Mouse (Mus musculus): ENCODE data around the gene Arl6ip4.

The Arl6ip4 gene

DNA sequence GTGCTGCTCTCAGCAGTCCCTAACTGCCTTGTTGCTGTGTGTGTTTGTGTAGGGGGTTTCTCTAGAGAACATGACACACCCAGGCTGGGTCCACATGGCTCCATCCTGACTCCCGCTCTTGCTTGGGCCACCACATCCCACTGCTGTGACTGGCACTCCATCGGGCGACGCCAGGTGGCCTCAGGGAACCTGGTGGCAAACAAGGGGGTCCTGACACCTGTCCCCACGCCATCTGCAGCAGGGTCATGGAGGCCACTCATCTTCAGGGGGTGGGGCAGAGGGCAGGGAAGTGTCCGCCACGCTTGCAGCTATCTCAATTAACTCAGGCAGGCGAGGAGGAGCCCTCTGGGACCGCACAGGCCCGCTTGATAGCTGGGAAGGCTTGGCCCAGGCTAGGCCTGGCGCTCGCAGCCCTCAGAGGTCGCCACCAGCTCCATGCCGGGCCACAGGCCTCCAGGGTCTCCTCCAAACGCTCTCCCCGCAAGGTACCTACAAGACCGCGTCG lies 20.8 kb upstream of the Arl6ip4 start:
- DNase-seq, result peak in 1 of 2 experiments; percentile 43

DNA sequence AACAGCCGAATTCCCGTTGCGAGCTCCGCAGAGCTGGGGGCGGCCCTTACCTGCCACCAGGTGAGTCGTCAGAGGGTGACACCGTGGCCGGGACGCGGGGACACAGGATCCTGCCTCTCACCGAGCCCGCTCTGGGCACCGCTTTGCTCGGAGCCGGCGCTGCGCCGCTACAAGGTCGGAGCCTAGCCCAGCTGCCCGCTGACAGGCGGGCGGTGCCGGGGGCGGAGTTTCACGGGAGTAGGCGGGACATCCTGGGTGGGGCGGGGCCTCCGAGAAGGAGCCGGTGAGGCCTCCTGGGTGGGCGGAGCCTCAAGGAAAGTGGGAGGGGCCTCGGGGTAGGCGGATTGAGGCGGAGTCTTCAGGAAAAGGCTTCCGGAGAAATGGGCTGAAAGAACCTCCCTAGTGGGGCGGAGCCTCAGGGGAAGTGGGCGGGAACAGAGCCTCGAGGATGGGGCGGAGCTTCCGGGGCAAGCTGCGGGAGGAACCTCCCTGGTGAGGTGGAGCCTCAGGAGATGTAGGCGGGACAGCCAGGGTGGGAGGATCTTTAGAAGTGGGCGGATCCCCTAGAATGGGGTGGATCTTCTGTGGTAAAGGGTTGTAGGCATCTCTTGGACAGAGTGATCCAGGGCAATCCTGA lies 20.2 kb upstream of the Arl6ip4 start, which contains the start of gene Abcb9:
TSS of gene Abcb9 (minus strand) at position 203 of the 637 bp plus-strand sequence.
- DNase-seq, result peak; percentile 98 to 100

DNA sequence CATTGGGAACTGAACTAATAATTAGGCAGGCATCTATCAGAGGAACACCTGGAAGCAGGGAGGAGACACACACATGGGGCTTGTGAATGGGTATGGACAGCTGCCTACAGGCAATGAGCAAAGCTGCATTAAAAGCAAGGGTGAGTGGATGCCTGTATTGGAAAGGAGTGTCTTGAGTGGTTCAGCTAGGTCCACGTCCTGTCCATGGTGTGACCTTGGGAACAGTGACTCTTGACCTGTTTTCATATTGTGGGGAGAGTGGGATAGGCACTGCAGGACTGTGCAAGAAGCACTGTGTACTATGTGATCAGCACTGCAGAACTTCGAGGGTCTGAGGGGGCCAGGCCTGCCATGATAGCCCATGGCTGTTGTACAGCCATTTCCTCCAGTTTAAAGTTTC lies 17.0 kb upstream of the Arl6ip4 start:
- DNase-seq, result no peak

DNA sequence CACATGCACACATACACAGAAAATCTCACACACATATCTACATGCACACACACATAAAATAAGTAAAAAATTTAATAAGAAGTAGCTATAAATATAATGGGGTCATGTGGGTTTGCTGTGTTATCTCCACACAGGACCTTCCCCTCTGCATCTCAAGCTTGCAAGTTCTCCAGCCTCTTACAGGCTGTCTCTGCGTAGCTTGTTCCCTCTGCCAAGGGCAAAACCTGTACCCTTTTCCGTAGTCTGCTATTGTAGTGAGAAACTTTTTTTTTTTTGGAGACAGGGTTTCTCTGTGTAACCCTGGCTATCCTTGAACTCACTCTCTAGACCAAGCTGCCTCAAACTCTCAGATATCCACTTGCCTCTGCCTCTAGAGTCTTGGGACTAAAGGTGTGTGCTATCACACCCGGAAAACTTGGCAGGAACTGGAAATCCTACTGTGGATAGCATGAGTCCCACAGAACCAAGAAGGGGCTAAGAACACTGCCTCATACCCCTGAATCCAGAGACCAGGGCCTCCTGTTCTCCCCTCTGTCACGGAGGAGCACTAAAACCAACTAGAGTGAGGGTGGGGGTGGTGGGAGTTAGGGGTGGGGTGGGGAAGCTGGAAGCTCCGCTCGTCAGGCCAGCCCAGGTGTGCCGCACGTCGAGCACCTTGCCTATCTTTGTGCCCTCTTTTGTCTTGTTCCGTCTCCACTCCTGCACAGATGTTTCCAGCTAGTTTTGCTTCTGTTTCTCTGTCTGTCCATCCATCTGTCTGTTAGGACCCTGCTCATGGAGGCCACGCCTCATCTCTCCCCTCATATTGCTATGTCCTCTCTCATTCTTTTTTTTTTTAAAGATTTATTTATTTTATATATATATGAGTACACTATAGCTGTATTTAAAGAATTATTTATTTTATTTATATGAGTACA lies 15.5 kb upstream of the Arl6ip4 start:
- DNase-seq, result no peak

DNA sequence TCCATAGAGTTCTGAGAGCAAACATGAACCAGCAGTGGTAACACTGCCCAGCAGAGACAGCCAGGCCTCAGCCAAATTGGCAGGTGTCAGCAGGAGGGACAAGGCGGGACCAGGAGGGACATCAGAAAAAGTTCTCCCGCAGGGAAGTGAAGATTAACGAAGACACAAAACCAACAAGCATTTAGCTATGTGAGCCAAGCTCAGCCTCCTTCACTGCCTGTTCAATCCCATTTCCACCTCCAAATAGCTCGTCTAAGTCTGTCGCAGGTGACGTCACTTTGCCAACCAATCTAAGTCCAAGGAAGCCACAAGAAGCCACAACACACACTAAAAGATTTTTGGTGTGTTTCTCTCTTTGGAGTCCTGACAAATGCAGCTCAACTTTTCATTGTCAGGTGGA lies 13.6 kb upstream of the Arl6ip4 start:
- no peak for DNase-seq

DNA sequence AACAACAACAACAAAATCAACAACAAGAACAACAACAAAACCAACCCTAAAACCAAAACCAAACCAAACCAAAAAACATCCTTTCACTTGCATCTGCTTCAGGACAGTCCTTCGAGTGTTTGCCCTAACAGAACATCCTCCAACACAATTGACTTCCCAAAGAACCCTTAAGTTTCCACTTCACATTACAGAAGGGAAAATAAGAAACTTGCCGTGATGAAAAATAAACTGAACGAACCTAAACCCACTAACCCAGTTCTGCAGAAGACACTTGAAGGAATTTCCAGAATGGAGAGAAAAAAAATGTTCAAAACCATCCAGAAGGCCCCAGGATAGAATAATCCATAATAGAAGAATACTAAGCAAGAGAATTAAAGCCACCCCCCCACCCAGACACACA lies 12.9 kb upstream of the Arl6ip4 start:
- no peak for DNase-seq

DNA sequence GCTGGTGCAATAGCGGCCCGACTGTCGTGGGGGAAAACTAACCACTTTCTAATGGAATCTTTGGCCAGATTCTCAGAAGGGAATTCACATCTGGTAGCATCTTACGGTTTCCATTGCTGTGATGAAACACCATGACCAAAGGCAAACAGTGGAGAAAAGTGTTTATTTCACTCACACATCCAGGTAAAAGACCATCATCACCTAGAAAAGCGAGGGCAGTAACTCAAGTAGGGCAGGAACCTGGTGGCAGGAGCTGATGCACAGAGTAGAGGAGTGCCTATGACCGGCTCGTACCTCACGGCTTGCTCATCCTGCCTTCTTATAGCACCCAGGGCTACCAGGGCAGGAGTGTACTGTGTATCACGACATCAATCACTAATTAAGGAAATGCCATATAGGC lies 12.3 kb upstream of the Arl6ip4 start:
- no peak for DNase-seq

DNA sequence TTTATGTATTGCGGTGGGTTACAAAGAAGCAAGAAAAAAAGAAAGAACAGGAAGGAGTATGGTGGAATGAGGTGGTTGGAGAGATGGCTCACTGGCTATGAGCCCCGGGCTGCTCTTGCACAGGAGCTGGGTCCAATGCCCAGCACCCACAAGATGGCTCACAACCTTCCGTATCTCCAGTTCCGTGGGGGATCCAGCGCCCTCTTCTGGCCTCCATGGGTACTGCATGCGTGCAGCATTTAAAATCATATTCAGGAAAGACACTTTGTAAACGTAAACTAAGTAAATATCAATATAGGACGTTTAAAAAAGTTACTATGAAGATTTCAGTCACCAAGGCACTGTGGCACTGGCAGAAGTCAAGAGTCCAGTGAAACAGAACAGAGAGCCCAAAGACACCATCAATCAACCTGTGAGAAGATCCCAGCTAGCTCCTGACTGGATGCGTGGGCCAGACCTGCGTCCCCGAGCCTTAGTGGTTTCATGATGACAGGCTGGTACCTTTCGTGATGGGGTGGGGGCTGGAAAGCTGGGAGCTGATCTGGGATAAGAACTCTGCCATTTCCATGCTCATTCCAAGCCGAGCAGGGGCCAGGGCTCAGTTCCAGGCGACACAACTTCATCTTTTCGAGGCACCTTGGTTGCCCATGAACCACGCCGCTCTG lies 4.7 kb upstream of the Arl6ip4 start:
- peak in 1 of 2 experiments; percentile 67 for DNase-seq

DNA sequence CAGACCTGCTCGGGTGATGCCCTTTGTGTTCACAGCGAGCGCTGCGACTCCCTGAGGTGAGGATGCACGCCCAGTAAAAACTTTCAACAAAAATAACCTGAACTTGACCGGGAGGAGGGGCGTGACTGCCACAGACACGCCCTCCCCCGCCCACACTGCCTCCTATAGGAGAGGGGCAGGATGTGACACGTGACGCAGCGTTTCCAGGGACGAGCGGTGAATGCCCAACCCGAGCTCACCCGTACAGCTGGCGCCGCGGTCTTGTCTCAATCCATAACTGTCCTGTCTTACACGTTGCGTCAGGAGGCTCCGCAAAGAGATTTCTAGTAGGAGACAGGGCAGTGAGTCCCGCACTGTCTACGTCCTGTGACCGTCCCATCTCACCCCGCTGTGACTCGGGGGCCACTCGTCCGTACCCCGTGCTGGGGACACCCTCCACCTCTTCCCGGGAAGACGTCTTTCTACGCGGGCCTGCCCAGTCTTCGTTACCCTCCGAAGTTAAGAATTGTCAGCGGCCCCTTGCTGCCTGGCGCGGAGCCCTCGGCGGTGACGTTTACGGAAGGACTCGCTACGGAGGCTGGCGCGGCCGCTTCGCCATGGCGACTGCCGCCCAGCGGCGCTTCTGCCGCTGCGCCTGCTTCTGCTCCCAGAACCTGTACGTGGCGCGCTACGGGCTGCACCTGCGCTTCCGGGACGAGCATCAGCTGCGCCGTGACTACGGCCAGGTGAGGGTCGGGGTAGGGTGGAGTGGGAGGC lies 4.0 kb upstream of the Arl6ip4 start, which contains the start of gene Ogfod2:
TSS of gene Ogfod2 (plus strand) at position 556 of the 756 bp plus-strand sequence.
- peak; percentile 96 to 97 for DNase-seq

DNA sequence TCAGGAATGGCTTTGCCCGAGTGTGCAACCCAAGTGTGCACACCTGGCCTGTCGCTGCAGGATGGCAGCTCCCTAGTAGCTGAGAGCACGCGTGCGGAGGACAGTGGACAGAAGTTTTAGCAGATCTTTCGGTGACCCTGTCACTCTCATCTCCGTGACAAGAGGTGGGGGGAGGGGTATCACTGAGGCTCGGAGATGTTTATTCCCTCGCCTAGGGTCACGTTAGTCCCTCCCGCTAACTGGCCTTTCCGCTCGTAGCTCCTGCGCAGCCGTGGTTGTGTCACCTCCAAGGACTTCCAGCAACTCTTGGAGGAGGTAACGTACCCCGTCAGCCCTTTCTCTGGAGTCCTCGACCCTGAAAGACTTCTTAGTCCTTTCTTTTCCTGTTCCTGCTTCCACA lies 3.4 kb upstream of the Arl6ip4 start:
- peak in 1 of 2 experiments; percentile 27 for DNase-seq

DNA sequence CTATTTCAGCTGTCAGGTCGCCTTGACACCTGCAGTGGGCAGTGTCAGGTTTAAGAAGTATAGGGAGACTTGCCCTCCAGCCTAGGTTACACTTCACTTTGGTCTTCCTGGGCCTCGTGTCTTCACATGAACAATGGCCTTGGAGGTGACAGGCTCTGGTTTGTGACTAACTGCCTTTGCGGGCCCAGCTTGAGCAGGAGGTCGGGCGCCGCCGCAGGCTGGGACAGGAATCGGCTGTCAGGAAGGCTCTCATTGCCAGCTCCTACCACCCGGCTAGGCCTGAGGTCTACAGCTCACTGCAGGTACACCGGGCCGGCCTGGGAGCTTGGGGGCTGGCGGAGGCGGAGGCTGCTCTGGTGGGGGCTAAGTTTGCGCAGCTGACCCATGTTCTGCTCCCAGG lies 2.9 kb upstream of the Arl6ip4 start:
- peak; percentile 75 to 76 for DNase-seq

DNA sequence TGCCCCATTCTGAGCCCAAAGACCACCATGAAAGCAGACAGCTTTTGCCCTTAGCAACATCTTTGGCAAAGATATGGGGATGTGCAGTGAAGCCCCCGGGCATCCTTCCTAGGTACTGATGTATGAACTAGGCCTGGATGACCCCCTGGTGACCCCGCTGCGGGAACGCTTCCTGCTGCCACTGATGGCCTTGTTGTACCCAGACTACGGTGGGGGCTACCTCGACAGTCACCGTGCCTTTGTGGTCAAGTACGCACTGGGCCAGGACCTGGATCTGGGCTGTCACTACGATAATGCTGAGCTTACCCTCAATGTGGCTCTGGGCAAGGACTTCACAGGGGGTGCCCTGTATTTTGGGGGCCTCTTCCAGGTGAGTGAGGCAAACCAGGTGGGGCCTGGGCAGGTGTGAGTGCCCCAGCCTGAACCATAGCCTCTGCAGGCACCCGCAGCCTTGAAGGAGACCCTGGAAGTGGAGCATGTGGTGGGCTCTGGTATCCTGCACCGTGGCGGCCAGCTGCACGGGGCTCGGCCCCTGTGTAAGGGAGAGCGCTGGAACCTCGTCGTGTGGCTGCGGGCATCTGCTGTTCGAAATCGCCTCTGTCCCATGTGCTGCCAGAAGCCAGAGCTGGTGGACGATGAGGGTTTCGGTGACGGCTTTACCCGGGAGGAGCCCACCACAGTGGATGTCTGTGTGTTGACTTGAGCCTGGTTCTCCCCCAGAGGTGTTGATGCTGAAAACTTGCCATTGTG lies 1.4 kb upstream of the Arl6ip4 start:
- no peak for DNase-seq

DNA sequence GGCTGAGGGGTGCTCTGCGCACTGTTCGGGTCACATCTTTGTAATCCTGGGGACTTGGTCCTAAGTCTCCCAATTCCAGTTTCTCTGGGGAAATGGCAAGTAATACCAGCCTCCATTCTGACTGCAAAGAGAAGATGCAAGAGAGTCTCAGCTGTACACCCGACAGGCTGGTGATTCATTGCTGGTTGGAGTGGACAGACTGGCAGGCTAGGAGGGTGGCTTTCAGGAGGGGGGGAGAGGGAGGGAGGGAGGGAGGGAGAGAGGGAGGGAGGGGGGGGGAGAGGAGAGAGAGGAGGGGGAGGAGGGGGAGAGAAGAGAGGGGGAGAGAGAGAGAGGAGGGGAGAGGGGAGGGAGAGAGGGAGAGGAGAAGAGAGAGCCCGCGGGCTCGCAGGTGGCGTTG lies 358 bp upstream of the Arl6ip4 start:
- no peak for DNase-seq

DNA sequence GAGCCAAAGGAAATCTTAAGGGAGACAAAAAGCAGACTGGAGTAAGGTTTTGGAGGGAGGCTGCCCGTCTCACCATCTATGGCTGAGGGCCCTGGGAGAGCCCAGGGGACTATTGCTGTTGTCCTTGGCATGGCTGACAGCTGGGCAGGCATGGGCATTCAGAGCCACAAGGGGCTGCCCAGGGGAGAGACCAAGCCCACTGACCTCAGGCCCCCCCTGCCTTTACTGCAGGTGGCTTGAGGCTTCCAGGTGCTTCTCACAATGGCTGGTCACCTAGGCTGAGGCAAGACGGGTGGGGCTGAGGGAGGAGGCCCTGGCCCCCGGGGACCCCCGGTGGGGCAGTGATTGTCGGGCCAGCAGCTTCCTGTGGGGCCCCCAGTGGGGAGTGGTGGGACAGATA lies 3.3 kb downstream of the Arl6ip4 start:
- no peak for DNase-seq

DNA sequence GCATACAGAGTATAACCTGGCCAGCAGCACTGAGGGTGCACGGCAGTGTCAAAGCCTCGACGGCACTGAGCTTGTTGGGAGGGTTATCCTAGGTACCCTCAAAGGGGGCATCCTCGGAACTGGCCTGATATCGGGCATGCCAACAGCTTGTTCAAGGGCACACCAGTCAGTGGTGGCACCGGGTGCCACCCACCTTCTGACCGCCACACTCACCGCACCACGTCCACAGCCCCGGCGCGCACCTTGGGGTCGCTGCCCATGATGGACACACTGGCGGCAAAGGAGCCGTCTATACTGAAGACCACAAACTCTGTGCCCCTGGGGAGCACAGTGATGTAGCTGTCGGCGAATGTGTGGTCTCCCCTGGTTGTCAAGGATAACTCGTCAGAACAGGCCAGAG lies 6.5 kb downstream of the Arl6ip4 start:
- no peak for DNase-seq

DNA sequence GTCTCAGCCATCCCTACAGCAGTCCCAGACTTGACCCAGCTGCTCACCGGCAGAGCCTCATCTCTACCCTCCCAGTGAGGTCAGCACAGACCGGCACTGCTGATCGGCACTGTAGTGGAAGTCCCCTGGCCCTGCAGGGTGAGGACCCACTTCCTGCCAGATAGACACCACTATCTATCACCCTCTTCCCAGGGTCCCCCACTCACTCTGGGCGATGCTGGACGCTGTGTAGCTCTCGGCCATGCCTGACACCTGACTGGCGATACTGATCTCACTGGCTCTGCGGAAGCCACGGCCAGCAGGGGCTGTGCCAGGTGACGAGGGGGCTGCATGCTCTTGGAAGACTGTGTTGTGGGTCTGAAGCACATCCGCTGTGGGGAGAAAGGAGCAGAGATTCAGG lies 9.2 kb downstream of the Arl6ip4 start:
- DNase-seq, result no peak

DNA sequence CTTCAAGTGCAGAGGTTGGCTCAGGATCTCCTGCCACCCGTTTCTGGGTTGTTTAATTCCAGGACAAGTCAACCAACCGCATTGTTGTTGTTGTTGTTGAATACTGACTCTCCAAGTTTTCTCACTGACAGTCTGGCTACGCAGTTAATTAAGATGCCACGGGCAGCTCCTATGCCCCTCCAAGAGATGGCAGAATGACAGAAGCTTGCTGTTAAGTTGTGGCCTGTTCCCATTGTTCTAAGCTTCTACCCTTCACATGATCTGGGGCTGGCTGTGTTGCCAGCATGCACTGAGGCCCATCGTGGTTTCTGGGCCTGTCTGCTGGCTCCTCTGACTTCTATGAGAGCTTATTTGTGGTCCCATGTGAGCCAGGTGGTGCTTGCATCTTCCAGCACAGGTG lies 18.4 kb downstream of the Arl6ip4 start:
- no peak for DNase-seq

DNA sequence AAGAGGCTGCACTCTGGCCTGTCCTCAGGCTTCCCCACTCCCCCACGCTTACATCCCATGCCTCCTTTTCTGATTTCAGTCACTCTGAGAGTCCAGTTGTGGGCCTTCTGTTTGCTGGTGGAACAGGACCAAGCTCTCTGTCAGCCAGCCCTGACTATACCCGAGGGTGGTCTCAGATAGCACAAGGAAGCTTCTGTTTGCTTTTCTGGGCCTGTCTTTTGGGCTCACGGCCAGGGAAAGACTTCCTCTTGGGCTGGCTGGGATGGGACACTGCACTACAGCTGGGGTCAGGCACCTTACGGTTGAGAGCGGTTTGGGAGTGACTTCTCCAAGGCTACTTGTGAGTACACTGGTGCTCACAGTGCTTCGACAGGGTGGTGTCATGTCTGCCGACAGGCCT lies 22.2 kb downstream of the Arl6ip4 start:
- DNase-seq, result peak; percentile 51 to 60

DNA sequence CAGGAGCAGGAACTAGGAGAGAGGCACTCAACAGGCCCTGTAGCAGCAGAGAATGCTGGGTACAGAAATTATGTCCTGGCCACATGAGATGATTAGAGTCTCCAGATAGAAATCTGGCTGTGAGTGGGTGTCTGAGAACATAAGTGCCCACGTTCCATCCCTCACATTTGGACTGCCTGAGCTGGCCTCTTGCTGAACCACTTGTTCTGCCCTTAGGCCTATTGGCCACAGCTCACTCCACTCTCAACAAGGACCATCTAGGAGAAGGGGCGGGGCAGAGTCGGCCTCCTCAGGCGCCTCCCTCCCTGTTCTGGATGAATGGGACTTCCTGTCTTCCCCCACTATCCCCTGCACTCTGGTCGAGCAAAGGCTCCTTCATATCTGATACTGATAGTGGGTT lies 33.1 kb downstream of the Arl6ip4 start:
- peak; percentile 64 to 82 for DNase-seq

DNA sequence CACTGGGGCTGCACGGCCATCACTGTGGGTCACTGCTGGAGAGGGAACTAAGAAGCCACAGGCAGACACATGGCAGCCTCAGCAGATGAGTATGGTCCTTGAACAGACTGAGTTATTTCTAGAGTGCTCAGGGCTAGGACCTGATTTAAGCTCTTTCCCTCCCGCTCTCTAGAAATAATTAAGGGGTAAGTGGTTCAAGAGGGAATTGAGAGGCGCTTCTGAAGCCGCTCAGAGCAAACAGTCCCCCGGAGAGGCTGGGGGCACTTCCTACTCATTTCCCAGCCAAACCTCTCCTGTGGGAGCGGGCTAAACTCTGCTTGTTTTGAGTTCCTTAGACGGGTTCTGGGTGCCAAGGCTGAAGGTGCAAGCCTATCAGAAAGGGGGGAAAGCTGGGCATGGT lies 35.0 kb downstream of the Arl6ip4 start:
- DNase-seq, result peak in 1 of 2 experiments; percentile 68

DNA sequence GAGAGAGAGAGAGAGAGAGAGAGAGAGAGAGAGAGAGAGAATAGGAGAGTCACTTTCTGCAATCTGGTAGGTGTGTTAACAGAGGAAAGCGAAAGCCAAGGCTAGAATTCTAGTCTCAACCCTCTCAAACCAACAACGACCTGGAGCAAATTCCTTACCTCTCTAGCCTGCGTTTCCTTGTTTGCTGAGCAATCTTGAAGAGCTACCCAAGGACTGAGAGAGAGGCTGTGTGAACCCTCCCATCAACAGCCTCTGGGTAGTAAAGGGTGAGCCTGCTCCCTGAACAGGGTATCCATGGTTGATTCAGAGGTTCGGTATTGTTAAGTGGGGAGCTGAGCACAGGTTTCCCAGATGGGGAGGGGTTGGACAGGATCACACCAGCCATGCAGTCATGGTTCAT lies 36.8 kb downstream of the Arl6ip4 start:
- no peak for DNase-seq

DNA sequence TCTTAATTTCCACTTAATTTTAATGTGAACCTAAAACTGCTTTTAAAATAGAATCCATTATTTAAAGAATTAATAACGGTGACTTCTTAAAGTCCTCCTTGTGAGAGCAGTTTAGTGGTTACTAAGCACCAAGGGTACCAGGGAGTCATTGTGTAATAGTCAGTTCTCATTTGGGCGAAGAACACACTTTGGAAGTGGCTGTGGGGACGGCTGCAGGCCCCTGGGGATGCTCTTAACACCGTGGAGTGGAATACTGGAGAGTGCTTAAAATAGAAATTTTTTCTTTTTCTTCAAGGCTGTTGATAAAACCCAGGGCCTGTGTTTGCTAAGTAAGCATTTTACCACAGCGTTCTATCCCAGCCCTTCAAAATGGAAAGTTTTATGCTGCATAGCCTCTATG lies 40.1 kb downstream of the Arl6ip4 start:
- DNase-seq, result peak in 1 of 2 experiments; percentile 57
